Mouse (Mus musculus): ENCODE results near the gene Emid1. TPM values are rescaled to one million over a fixed set of nuclear protein-coding genes. Genes with fewer than 3 reads are reported as not detected.

Emid1 gene
- polyA plus RNA-seq (2017; shearing (Covaris generic)): 1.5 TPM

GRCm38 (mm10) chr11:5151680-5152337, at the start of gene Emid1:
Emid1 (minus strand) TSS chr11:5152257.

GRCm38 (mm10) chr11:5098736-5099542, 53.1 kb downstream of the Emid1 start, which contains the start of the genes Rhbdd3 and Ewsr1:
Rhbdd3 (plus strand) TSS chr11:5098926.
Ewsr1 (minus strand) TSS chr11:5099266.

GRCm38 (mm10) chr11:5065056-5065821, 86.8 kb downstream of the Emid1 start, which contains the start of gene Gas2l1:
Gas2l1 (minus strand) TSS chr11:5065327.

GRCm38 (mm10) chr11:5057856-5058641, 94.0 kb downstream of the Emid1 start, which contains the start of gene Rasl10a:
Rasl10a (plus strand) TSS chr11:5058128.

Other genes starting within 250 kb of the Emid1 start
- 6.6 TPM for gene Nefh, start 204.2 kb downstream of the Emid1 start, polyA plus RNA-seq (2017; shearing (Covaris generic))
- 125 TPM for gene Ap1b1, start 165.4 kb downstream of the Emid1 start, polyA plus RNA-seq (2017; shearing (Covaris generic))
- gene Rasl10a, start 94.1 kb downstream of the Emid1 start, polyA plus RNA-seq (2017; shearing (Covaris generic)): not detected
- gene Gas2l1, start 86.9 kb downstream of the Emid1 start, polyA plus RNA-seq (2017; shearing (Covaris generic)): 2.5 TPM
- gene Rhbdd3, start 53.3 kb downstream of the Emid1 start, polyA plus RNA-seq (2017; shearing (Covaris generic)): 11.0 TPM
- gene Ewsr1, start 53.0 kb downstream of the Emid1 start, polyA plus RNA-seq (2017; shearing (Covaris generic)): 905 TPM
- gene Kremen1, start 109.3 kb upstream of the Emid1 start, polyA plus RNA-seq (2017; shearing (Covaris generic)): 3.9 TPM

All from inflammation-experienced regulatory T-cells, adult 16 weeks (primary cell).